Mouse (Mus musculus): ENCODE measurements around the gene Rln3. TPM values are rescaled to one million over a fixed set of nuclear protein-coding genes. Genes with fewer than 3 reads are reported as not detected.

Rln3 gene
- total and polyA plus RNA-seq, 3 experiments = not detected

DNA sequence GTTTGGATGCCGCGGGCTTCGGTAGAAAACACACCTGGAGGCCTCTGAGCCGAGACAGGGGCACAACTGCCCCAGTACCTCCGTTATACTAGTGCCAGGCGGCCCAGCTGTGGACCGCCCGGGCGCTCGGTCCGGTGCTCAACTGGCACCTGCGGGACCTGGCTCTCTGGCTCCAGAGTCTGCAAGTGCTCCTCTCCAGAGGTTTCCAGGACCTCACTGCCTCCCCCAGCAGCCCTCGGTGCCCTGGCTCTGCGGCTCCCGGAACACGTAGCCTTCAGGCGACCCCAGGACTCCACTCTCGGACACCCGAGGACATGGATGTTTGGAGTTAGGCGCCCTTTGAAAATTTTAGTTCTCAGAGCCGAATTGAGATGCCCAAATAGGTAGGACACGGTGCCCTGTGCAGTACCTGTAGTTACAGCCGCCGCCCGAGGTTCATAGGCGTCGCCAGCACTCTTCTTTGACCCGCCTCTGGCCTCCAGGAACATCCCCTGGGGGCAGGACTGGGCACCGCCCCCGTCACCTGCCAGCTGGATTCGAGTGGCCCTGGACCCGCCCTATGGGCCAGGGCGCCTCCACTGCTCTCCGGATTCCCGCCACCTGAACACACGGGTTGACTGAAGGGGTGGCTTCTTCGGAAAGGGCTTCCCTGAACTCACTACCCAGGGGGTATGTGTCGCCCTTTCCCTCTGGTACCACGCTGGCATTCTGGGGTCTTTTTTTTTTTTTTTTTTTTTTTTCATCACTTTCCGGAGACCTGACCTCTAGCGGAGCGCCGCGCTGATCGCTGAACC lies 32.9 kb downstream of the Rln3 start, which contains the start of gene 2210011C24Rik:
2210011C24Rik (minus strand) TSS at position 467 of the 794 bp plus-strand sequence.
- Histone ChIP-seq H3K79me2 (replicated peaks; ENCODE audit: control insufficient read depth, extremely low read depth, insufficient read depth, poor library complexity, severe bottlenecking) (no peaks in the 10 kb centered on the region), H3K27me3 (replicated peaks) (peaks cover 30% of the 10 kb centered on the region), H3K9me3 (replicated peaks; ENCODE audit: low read length) (peaks cover 11% of the 10 kb centered on the region), H3K4me3 (replicated peaks in 1 of 3; ENCODE audit: low read depth in 2 of 3, low read length in 2 of 3, poor library complexity in 1 of 3) (peak within 1 kb of the TSS in 2 of 3 experiments; percentile 15 to 29), H3K27ac (ENCODE audit: insufficient read depth, low read depth) (no peak within 1 kb of the TSS), H3K4me2 (ENCODE audit: insufficient read depth, low read depth, poor library complexity, severe bottlenecking) (peak within 1 kb of the TSS; percentile 87), H3K9ac (ENCODE audit: insufficient read depth, low read depth) (no peak within 1 kb of the TSS), H3K4me1 (ENCODE audit: control insufficient read depth in 1 of 2, insufficient read depth in 2 of 2) (peaks cover 6 to 18% of the 10 kb centered on the region in 2 experiments; a peak in 3 of 4 replicates), H3K36me3 (replicated peaks in 1 of 2; ENCODE audit: control insufficient read depth in 1 of 2, insufficient read depth in 1 of 2, low read length in 1 of 2) (no peaks in the 10 kb centered on the region)
- in situ Hi-C loops (cut with MboI; ENCODE audit: low pct_ligation_motif_present, low pct_unique_long_range_greater_than_20kb, low sequenced_read_pairs) = no loop called here
- dilution Hi-C loops (cut with MboI; ENCODE audit: extremely low pct_ligation_motif_present, extremely low pct_unique_long_range_greater_than_20kb, low sequenced_read_pairs) = no loop called here
- DNase-seq (ENCODE audit: extremely low read depth) = no peak
- TF ChIP-seq NELFE (IDR thresholded peaks at IDR 0.05; ENCODE audit: low read depth, low read length) (no peak), GABPA (IDR thresholded peaks at IDR 0.05; ENCODE audit: insufficient replicate concordance, low read depth, low read length) (no peak), RAD21 (IDR thresholded peaks at IDR 0.05; ENCODE audit: low read depth, low read length) (no peak), ZNF384 (IDR thresholded peaks at IDR 0.05; ENCODE audit: low read depth, low read length) (peak; percentile 50)

DNA sequence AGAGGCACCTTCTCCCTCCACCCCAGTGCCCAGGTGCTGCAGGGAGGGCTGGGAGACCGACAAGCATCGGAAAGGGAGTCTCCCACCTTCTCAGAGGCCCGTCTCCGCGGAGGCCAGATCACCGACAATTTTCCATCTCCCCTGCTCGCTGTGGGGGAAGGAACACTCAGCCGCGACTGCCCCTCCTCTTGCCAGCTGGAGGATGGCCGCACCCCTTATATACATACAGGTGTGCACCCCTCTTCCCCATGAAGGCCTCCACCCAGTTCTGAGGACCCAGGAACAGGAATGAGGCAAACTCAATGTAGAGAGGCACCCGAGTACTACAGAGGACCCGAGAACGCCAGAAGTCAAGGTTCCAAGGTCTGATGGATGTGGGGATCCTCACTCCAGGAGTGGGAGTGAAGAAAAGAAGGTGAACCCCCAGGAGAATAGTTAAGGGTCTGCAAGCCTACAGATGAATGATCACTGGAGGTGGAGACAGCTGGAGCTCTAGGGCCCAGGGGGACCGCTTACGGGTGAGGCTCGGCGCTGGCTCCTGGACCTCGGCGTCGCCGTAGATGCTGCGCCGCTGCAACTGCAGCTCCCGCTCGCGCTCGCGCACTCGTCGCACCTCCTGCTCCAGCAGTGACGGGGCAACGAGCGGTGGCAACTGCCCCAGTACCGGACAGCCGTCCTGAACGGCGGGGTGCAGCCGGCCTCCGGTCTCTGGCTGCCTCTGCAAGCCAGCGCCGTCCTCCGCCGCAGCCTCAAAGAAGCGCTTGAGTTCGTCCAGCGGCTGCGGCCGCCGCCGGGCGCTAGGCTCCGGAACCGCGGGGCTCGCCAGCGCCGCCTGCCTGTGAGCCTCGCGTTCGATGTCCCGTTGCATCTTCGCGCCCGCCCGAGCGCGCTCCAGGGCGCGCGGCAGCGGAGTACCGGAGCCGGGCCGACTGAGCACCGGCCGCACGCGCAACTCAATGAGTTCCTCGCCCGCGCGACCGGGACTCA lies 33.9 kb downstream of the Rln3 start:
- DNase-seq (ENCODE audit: extremely low read depth) = no peak

More for the DNA sequence above, 33.9 kb downstream of the Rln3 start:
- Histone ChIP-seq H3K4me1 (ENCODE audit: control insufficient read depth in 1 of 2, insufficient read depth in 2 of 2) (peaks cover 6 to 18% of the 10 kb centered on the region in 2 experiments; a peak in 3 of 4 replicates), H3K36me3 (replicated peaks in 1 of 2; ENCODE audit: control insufficient read depth in 1 of 2, insufficient read depth in 1 of 2, low read length in 1 of 2) (no peaks in the 10 kb centered on the region), H3K27ac (ENCODE audit: insufficient read depth, low read depth) (no peak overlapping the region), H3K9me3 (replicated peaks; ENCODE audit: low read length) (peaks cover 6% of the 10 kb centered on the region), H3K27me3 (replicated peaks) (peaks cover 30% of the 10 kb centered on the region), H3K9ac (ENCODE audit: insufficient read depth, low read depth) (no peak overlapping the region), H3K4me2 (ENCODE audit: insufficient read depth, low read depth, poor library complexity, severe bottlenecking) (peak overlapping the region; percentile 87), H3K79me2 (replicated peaks; ENCODE audit: control insufficient read depth, extremely low read depth, insufficient read depth, poor library complexity, severe bottlenecking) (no peaks in the 10 kb centered on the region), H3K4me3 (replicated peaks in 1 of 3; ENCODE audit: low read depth in 2 of 3, low read length in 2 of 3, poor library complexity in 1 of 3) (peak overlapping the region in 2 of 3 experiments; percentile 15 to 29)
- dilution Hi-C loops (cut with MboI; ENCODE audit: extremely low pct_ligation_motif_present, extremely low pct_unique_long_range_greater_than_20kb, low sequenced_read_pairs) (no loop called here), in situ Hi-C loops (cut with MboI; ENCODE audit: low pct_ligation_motif_present, low pct_unique_long_range_greater_than_20kb, low sequenced_read_pairs) (no loop called here)
- TF ChIP-seq CTCF (conservative IDR thresholded peaks at IDR 0.05 in 1 of 2, IDR thresholded peaks at IDR 0.05 in 1 of 2; ENCODE audit: low read depth in 2 of 2, low read length in 2 of 2) (peak in 1 of 2 experiments; percentile 70; a peak in 2 of 4 replicates), SMC3 (IDR thresholded peaks at IDR 0.05; ENCODE audit: low read depth, low read length) (peak; percentile 36), MAFK (IDR thresholded peaks at IDR 0.05; ENCODE audit: insufficient replicate concordance, low read length) (no peak), MAX (IDR thresholded peaks at IDR 0.05; ENCODE audit: low read length) (0 out of 2 replicates have a peak, but pooled peaks have one; percentile 24), RCOR1 (conservative IDR thresholded peaks at IDR 0.05; ENCODE audit: low read depth, low read length) (no peak), TCF12 (IDR thresholded peaks at IDR 0.05; ENCODE audit: low read depth, low read length) (0 out of 2 replicates have a peak, but pooled peaks have one; percentile 18), NRF1 (IDR thresholded peaks at IDR 0.05; ENCODE audit: low read depth, low read length) (peak; percentile 45), UBTF (IDR thresholded peaks at IDR 0.05; ENCODE audit: low read depth, low read length) (peak; percentile 98), ELF1 (IDR thresholded peaks at IDR 0.05; ENCODE audit: low read depth, low read length) (peak; percentile 21; the same call in 1 of the 2 replicates)
